Mouse (Mus musculus) myocyte (in vitro differentiated cells): ENCODE measurements around the gene 4833439L19Rik.

Experiments
- E2F4 ChIP-seq: IDR thresholded peaks from one replicate; pipeline ENCODE4 v1.6.1; 2011; ENCODE audit warnings: mild to moderate bottlenecking, control low read depth, moderate library complexity; ENCODE audit not compliant: insufficient read depth
- MAX ChIP-seq: IDR thresholded peaks from one replicate; pipeline ENCODE4 v1.6.1; 2011; ENCODE audit warnings: low read depth, mild to moderate bottlenecking, control low read depth
- POLR2A ChIP-seq: IDR thresholded peaks from one replicate; pipeline ENCODE4 v1.6.1; 2011; ENCODE audit warnings: low read depth, mild to moderate bottlenecking, control low read depth, moderate library complexity; ENCODE audit not compliant: insufficient read length
- REST ChIP-seq: IDR thresholded peaks from one replicate; pipeline ENCODE4 v1.6.1; 2011; ENCODE audit warnings: mild to moderate bottlenecking, control low read depth, moderate library complexity; ENCODE audit not compliant: insufficient read depth, insufficient read length
- SRF ChIP-seq: IDR thresholded peaks from one replicate; pipeline ENCODE4 v1.6.1; 2011; ENCODE audit warnings: low read depth; ENCODE audit not compliant: control insufficient read depth, insufficient read length
- TCF12 ChIP-seq: IDR thresholded peaks from one replicate; pipeline ENCODE4 v1.6.1; 2011; ENCODE audit warnings: mild to moderate bottlenecking, control low read depth; ENCODE audit not compliant: poor library complexity, insufficient read depth, severe bottlenecking
- TCF3 ChIP-seq: IDR thresholded peaks from one replicate; pipeline ENCODE4 v1.6.1; 2011; ENCODE audit warnings: low read depth, control low read depth; ENCODE audit not compliant: insufficient read length
- USF1 ChIP-seq: IDR thresholded peaks from one replicate; pipeline ENCODE4 v1.6.1; 2011; ENCODE audit warnings: low read depth, mild to moderate bottlenecking, control low read depth, moderate library complexity

- TF ChIP-seq POLR2A (no peak), REST (no peak), USF1 (no peak), TCF12 (no peak), E2F4 (no peak), MAX (no peak), TCF3 (no peak), SRF (no peak)
Measured at GRCm38 (mm10) chr13:54548036-54548435, 17.2 kb downstream of the 4833439L19Rik start.
